Mouse (Mus musculus) forebrain, embryonic 12.5 days (tissue): Measurements from ENCODE around the gene 1500009C09Rik. TPM values are rescaled to one million over a fixed set of nuclear protein-coding genes. Genes with fewer than 3 reads are reported as not detected.

Experiments used
- ATAC-seq: fragments of 200-750 bp; cut with Nextera tagmentation; 2 replicates; pipeline ENCODE4 v1.8.0; 2017; ENCODE audit warnings: moderate TSS enrichment; ENCODE audit not compliant: low FRiP score
- H3K27ac ChIP-seq: fragments of 300-500 bp; sonication (generic); 2 replicates; pipeline ENCODE4 v1.5.1; 2016; ENCODE audit warnings: mild to moderate bottlenecking
- H3K27me3 ChIP-seq: fragments of 300-500 bp; sonication (generic); 2 replicates; pipeline ENCODE4 v1.6.1; 2016; ENCODE audit warnings: mild to moderate bottlenecking
- H3K36me3 ChIP-seq: fragments of 300-500 bp; sonication (generic); replicated peaks from 2 replicates; pipeline ENCODE4 v1.6.1; 2016; ENCODE audit warnings: mild to moderate bottlenecking
- H3K4me1 ChIP-seq: fragments of 300-500 bp; sonication (generic); 2 replicates; pipeline ENCODE4 v1.6.1; 2016
- H3K4me2 ChIP-seq: fragments of 300-500 bp; sonication (generic); 2 replicates; pipeline ENCODE4 v1.6.1; 2016; ENCODE audit warnings: mild to moderate bottlenecking, moderate library complexity
- H3K4me3 ChIP-seq: fragments of 300-500 bp; sonication (generic); replicated peaks from 2 replicates; pipeline ENCODE4 v1.5.1; 2016; ENCODE audit warnings: mild to moderate bottlenecking
- H3K9ac ChIP-seq: fragments of 300-500 bp; sonication (generic); 2 replicates; pipeline ENCODE4 v1.6.1; 2016; ENCODE audit warnings: mild to moderate bottlenecking
- H3K9me3 ChIP-seq: fragments of 300-500 bp; sonication (generic); 2 replicates; pipeline ENCODE4 v1.6.1; 2016
- WGBS: fragments of 180-500 bp; shearing (Covaris S2); methylation state at CpG from one replicate; pipeline ENCODE4 v1.1.7; 2016; 5-methylcytosine and 5-hydroxymethylcytosine counted together
- polyA plus RNA-seq: library from polyadenylated mRNA; unstranded; fragments of >200 nt; fragmentation: Nextera tagmentation; extraction: Ambion mirVana; gene quantifications from 2 replicates; pipeline ENCODE4 v1.2.1, GENCODE M21; 2016

The 1500009C09Rik gene
- polyA plus RNA-seq, 1 experiment from 2014 or later, result 4.7 TPM

DNA sequence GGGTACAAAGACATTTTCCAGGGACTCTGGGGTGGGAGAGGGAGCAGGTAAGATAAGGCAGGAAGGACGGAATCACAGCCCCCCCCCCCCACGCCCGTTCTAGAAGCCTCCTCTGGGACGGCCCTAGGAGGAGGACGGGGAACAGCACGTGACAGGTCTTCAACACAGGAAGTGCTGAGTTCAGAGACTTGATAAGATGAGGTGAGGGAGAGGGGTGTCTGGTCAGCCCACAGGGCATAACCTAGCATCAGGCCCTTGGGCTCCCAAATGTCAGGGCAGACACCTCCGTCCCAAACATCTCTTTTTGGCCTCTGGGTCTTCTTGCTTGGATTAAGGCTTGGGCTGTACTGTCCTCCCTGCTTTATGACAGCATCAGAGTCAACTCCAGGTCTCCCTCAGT, 28.9 kb upstream of the 1500009C09Rik start:
- Histone ChIP-seq H3K27me3 (peaks cover 53% of the 10 kb centered on the region), H3K9ac (no peak overlapping the region), H3K4me3 (no peak overlapping the region), H3K36me3 (no peaks in the 10 kb centered on the region), H3K27ac (no peak overlapping the region), H3K9me3 (no peaks in the 10 kb centered on the region), H3K4me2 (no peak overlapping the region), H3K4me1 (peaks cover 28% of the 10 kb centered on the region)
- no peak for ATAC-seq
- WGBS, result 63% methylated on average over 7 of the region's 7 CpGs

DNA sequence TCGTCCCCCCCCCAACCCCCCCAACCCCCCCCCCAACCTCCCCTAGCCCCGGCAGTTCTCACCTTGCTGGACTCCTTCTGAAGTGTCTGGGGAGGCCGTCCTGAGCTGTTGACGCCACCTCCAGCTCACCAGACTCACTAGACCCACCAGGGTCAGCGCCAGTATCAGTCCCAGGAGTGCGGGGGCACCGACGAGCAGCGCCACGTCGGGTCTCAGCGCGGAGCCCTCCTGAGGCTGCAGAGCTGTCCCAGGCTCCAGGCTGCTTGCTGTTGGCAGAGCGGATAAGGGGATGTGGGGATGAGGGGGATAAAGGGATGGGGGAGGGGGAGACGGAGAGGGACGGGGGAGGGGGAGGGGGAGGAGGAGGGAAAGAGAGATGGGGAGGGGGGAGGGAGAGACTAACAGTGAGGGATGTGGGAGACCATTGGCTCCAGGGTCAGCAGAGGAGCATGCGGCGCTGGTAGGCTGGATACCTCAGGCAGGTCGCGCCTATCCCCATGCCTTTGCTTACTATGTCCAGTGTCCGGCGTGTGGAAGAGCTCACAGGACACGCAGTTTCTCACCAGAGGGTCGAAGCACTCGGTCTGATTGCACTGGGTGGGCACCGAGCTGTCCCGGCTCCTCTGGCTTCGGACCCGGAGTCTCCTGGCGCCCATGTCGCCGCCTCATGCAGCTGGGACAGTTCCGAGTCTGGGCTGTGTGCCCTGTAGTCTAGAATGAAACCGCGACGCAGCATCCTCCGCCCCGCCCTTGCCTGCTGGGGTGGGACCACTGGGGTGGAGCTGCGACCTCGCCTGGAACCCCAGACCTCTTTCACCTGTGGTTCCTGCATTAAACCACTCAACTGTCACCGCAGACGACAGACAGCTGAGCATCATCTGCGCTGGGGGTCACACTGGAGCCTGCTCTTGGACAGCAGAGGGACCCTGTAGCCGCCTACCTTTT, 28.3 kb upstream of the 1500009C09Rik start, which contains the start of gene Tnfrsf13c:
Gene Tnfrsf13c, minus strand, starts transcription at position 713 of the 945 bp plus-strand sequence.
- peak within 1 kb of the TSS; percentile 36 for H3K4me3 ChIP-seq
- H3K36me3 ChIP-seq, result no peaks in the 10 kb centered on the region
- WGBS, result 1% methylated on average over 43 of the region's 44 CpGs
- no peaks in the 10 kb centered on the region for H3K9me3 ChIP-seq
- peaks cover 28% of the 10 kb centered on the region for H3K4me1 ChIP-seq
- ATAC-seq, result no peak
- H3K4me2 ChIP-seq, result peak within 1 kb of the TSS; percentile 62
- peaks cover 48% of the 10 kb centered on the region for H3K27me3 ChIP-seq
- H3K9ac ChIP-seq, result 0 out of 2 replicates have a peak within 1 kb of the TSS, but pooled peaks have one; percentile 30
- H3K27ac ChIP-seq, result no peak within 1 kb of the TSS

DNA sequence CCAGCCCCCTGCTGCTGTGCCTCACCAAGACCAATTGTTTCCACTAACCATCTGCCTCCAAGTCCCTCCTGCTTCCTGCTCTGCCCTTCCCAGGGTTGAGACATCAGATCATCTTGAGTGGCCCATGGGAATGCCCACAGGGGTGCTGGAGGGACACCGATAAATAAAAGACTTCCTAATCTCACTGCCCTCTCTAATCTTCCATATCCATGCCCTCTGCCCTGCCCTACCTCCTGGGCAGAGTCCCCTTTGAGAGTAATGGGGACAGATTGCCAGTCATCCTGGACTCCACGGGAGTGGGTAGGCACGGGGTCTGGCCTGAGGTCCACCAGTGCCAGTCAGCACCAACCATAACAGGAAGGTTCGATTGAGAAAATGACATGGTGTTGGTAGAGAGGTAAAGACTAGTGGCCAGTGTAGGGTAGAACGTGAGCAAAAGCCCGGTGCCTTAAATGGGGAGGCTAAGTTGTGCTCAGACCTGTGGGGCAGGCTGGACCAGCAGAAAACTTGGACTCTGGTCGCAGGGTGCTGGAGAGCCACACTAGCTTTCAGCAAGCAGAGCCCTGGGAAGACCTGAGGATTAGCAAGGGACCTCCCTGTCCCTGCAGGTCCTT, 27.5 kb upstream of the 1500009C09Rik start:
- WGBS, result 38% methylated on average over 7 of the region's 7 CpGs
- ATAC-seq, result no peak
- Histone ChIP-seq H3K4me2 (peak overlapping the region; percentile 62), H3K27me3 (peaks cover 43% of the 10 kb centered on the region), H3K9me3 (no peaks in the 10 kb centered on the region), H3K4me1 (peaks cover 31% of the 10 kb centered on the region), H3K9ac (no peak overlapping the region), H3K36me3 (no peaks in the 10 kb centered on the region), H3K27ac (no peak overlapping the region), H3K4me3 (no peak overlapping the region)

DNA sequence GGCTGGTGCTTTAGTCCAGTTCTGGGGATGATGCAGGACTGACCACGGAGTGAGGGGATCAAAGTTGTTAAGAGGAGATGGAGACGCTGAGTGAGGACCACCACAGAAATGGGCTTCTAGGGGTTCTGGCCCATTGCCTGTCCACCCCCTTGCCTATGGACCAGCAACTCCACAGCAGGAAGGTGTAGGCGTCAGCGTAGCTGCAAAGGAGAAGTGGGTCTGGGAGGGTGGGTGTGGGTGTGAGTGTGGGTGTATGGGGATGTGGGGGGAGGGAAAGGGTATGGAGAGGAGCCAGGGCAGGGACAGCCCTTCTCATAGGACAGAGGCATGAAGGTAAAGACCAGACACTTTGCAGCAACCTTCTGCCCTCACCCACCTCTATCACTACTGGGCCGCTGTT, 26.4 kb upstream of the 1500009C09Rik start:
- no peaks in the 10 kb centered on the region for H3K36me3 ChIP-seq
- H3K4me3 ChIP-seq, result no peak overlapping the region
- H3K9ac ChIP-seq, result no peak overlapping the region
- 91% methylated on average over 5 of the region's 5 CpGs for WGBS
- ATAC-seq, result no peak
- H3K4me1 ChIP-seq, result peaks cover 25% of the 10 kb centered on the region
- peaks cover 43% of the 10 kb centered on the region for H3K27me3 ChIP-seq
- H3K9me3 ChIP-seq, result no peaks in the 10 kb centered on the region
- H3K27ac ChIP-seq, result no peak overlapping the region
- no peak overlapping the region for H3K4me2 ChIP-seq

DNA sequence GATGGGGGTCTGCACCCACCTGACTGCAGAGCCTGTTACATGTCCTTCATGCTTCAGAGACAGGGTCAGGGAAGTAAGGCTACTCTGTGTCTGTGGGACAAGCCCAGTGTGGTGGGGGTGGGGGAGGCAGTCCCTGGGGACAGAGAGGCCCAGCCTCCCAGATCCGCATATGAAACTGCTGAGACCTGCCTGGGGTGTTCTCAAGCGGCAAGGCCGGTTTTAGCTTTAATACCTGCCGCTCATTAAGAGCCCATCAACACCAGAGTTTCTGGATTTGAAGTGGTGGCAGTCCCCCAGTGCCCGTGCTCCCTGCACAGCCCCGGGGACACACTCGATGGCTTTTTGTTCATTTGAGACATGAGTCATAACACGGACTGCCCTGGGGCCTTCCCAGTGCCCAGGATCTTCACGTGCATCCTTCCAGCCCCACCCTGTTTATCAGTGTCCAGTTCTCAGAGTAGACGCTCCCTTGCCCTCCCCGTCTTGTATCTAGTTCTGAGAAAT, 22.6 kb upstream of the 1500009C09Rik start:
- Histone ChIP-seq H3K27ac (no peak overlapping the region), H3K27me3 (peaks cover 18% of the 10 kb centered on the region), H3K9me3 (no peaks in the 10 kb centered on the region), H3K4me2 (no peak overlapping the region), H3K4me3 (no peak overlapping the region), H3K36me3 (peaks cover 7% of the 10 kb centered on the region; the same call in 1 of the 2 replicates), H3K4me1 (peaks cover 8% of the 10 kb centered on the region; the same call in 1 of the 2 replicates), H3K9ac (no peak overlapping the region)
- WGBS, result 32% methylated on average over 11 of the region's 11 CpGs
- ATAC-seq, result no peak

DNA sequence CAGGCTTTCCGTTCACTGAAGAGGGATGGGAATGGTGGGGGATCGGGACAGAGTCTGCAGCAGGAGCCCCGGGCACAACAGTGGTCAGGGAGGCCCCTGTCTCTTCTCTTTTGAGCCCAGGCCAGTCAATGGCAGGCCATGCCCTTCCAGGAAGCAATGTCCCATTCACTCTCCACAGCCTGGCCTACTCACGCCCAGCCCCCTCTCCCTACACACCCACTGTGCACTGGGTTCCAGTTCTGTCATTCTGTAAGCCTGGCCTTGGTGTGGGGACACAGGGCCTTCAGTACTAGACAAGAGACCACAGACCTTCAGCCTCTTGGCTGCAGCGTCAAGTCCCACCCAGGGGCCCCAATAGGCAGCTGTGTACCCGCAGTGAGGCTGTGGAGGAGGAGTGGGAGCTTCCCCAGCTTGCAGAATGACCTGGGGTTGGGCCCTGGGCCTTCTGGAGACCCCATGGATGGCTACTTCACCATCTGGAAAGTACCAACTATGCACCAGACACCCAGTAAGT, 22.0 kb upstream of the 1500009C09Rik start:
- H3K4me3 ChIP-seq, result no peak overlapping the region
- H3K9ac ChIP-seq, result no peak overlapping the region
- peaks cover 7% of the 10 kb centered on the region; the same call in 1 of the 2 replicates for H3K36me3 ChIP-seq
- H3K27me3 ChIP-seq, result peaks cover 12% of the 10 kb centered on the region
- ATAC-seq, result no peak
- no peak overlapping the region; the same call in 1 of the 2 replicates for H3K27ac ChIP-seq
- H3K4me2 ChIP-seq, result no peak overlapping the region
- H3K9me3 ChIP-seq, result no peaks in the 10 kb centered on the region
- H3K4me1 ChIP-seq, result peaks cover 8% of the 10 kb centered on the region; the same call in 1 of the 2 replicates
- WGBS, result 62% methylated on average over 6 of the region's 6 CpGs

DNA sequence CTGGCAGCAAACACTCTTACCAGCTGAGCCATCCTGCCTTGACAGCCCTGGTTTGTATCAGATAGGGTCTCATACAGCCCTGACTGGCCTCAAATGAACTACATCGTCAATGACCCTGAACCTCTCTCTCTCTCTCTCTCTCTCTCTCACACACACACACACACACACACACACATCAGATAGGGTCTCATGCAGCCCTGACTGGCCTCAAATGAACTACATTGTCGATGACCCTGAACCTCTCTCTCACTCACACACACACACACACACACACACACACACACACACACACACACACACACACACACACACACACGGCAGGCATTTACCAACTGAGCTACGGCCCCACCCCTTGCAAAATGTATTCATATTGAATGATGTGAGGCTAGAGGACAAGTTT, 21.1 kb upstream of the 1500009C09Rik start:
- H3K36me3 ChIP-seq, result peaks cover 7% of the 10 kb centered on the region; the same call in 1 of the 2 replicates
- no peaks in the 10 kb centered on the region for H3K9me3 ChIP-seq
- no peak overlapping the region for H3K4me2 ChIP-seq
- ATAC-seq, result 0 out of 2 replicates have a peak, but pooled peaks have one; percentile 46
- no peak overlapping the region for H3K9ac ChIP-seq
- peaks cover 8% of the 10 kb centered on the region; the same call in 1 of the 2 replicates for H3K4me1 ChIP-seq
- WGBS, result 82% methylated on average over 4 of the region's 4 CpGs
- H3K4me3 ChIP-seq, result no peak overlapping the region
- H3K27ac ChIP-seq, result no peak overlapping the region
- peaks cover 2% of the 10 kb centered on the region; the same call in 1 of the 2 replicates for H3K27me3 ChIP-seq

DNA sequence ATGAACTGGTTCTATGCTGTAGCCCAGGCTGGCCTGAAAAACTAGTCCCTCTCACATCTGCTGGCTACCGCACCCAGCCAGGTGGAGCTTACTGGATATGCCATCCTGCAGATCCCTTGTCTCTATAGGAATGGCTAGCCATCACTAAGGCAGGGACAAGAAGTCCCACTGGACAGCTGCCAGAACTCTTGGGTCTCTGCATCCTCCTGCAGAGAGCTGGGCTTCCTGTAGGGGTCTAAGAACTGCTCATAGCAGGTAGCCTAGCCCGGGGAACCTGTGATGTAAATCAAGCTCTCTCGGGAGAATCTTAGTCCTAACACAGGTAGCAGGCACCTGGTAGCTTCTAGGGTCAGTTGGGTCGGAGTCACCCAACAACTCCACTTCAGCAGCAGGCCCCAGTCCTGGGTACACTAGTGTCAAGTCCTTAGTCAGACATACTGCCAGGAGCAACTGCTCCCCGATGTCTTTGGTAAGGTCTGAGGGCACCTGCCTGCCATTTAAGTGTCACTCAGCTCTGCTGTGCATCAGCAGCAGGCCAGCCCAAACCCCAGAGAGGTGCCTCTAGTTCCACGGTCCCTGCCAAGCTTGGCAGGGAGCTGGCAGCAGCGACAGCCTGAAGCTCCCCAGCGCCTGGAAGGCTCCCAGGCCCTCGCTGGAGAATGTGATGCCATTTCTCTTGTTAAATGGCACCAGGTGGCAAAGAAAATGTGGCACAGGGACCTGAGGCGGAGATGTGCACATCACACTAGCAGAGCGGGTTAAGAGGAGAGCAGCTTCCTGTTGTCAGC, 20.4 kb upstream of the 1500009C09Rik start:
- Histone ChIP-seq H3K9me3 (no peaks in the 10 kb centered on the region), H3K4me2 (no peak overlapping the region), H3K36me3 (peaks cover 7% of the 10 kb centered on the region; the same call in 1 of the 2 replicates), H3K27ac (no peak overlapping the region), H3K4me1 (peaks cover 8% of the 10 kb centered on the region; the same call in 1 of the 2 replicates), H3K9ac (no peak overlapping the region), H3K4me3 (no peak overlapping the region), H3K27me3 (no peaks in the 10 kb centered on the region)
- WGBS, result 63% methylated on average over 11 of the region's 11 CpGs
- no peak for ATAC-seq

DNA sequence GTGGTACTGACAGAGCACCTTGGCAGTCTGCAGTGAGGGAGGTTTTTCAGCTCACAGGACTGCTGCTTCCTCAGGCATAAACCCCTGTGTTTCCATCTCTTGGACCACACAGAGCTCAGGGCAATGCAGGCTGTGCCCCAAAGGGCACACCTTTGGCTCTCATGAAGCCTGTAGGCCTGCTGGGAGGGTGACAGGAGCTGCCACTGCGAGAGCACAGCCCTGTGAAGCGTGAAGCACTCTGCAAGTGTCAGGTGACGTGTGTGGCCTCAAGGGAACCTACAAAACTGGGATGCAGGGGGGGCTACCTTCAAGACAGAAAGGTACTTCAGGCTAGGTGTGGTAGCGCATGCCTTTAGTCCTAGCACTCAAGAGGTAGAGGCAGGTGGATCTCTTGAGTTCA, 19.5 kb upstream of the 1500009C09Rik start:
- no peak overlapping the region for H3K4me3 ChIP-seq
- H3K27ac ChIP-seq, result no peak overlapping the region
- H3K9me3 ChIP-seq, result no peaks in the 10 kb centered on the region
- ATAC-seq, result no peak
- H3K9ac ChIP-seq, result no peak overlapping the region
- WGBS, result 68% methylated on average over 4 of the region's 4 CpGs
- H3K4me1 ChIP-seq, result peaks cover 8% of the 10 kb centered on the region; the same call in 1 of the 2 replicates
- no peaks in the 10 kb centered on the region for H3K27me3 ChIP-seq
- H3K4me2 ChIP-seq, result no peak overlapping the region
- peaks cover 7% of the 10 kb centered on the region; the same call in 1 of the 2 replicates for H3K36me3 ChIP-seq

DNA sequence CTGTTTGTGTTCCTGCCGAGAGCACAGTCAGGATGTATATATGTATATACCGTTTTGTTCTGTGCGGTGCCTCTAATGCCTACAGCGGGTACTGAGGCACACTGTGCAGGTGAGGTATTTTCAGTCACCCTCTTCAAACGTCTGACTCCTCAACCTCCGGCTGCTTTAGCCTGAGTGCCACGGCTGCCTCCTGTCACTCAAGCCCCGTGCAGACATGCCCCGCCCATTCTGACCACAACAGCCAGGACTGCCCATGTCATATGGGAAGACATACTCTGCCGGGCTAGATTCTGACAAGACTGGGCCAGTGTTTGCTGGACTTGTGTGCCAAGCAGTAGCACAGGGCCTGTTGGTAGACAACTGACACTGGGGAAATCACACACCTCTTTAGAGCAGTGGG, 16.5 kb upstream of the 1500009C09Rik start:
- no peak overlapping the region for H3K9ac ChIP-seq
- no peaks in the 10 kb centered on the region for H3K27me3 ChIP-seq
- H3K4me1 ChIP-seq, result no peaks in the 10 kb centered on the region
- no peak overlapping the region for H3K4me2 ChIP-seq
- no peak overlapping the region for H3K27ac ChIP-seq
- WGBS, result 73% methylated on average over 10 of the region's 10 CpGs
- H3K36me3 ChIP-seq, result peaks cover 20% of the 10 kb centered on the region; the same call in 1 of the 2 replicates
- ATAC-seq, result no peak
- no peaks in the 10 kb centered on the region for H3K9me3 ChIP-seq
- no peak overlapping the region for H3K4me3 ChIP-seq

DNA sequence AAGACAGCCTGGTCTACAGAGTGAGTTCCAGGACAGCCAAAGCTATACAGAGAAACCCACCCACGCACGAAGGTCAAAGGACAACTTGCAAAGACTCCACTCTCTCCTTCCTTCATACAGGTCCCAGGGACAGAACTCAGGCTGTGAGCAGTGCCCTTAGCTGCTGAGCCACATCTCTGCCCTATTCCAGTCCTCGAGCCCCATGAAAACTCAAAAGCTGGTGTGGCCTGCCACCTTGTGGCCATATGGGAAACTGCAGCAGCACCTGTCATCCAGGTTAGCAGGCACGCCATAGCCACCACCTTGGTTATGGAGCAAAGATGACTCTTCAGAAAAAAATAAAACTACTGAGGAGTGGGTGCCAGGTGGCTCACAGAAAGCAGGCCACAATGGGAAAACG, 15.6 kb upstream of the 1500009C09Rik start:
- Histone ChIP-seq H3K27ac (no peak overlapping the region), H3K4me1 (no peaks in the 10 kb centered on the region), H3K9me3 (no peaks in the 10 kb centered on the region), H3K36me3 (peaks cover 20% of the 10 kb centered on the region; the same call in 1 of the 2 replicates), H3K9ac (no peak overlapping the region), H3K4me3 (no peak overlapping the region), H3K27me3 (no peaks in the 10 kb centered on the region), H3K4me2 (no peak overlapping the region)
- ATAC-seq, result peak; percentile 68; the same call in 1 of the 2 replicates
- WGBS, result 20% methylated on average over 5 of the region's 5 CpGs
